Mouse (Mus musculus) heart, postnatal 14 days (tissue): Measurements from ENCODE around the gene 4930519P11Rik. TPM values are rescaled to one million over a fixed set of nuclear protein-coding genes. Genes with fewer than 3 reads are reported as not detected.

Source experiments
- DNase-seq, 2 experiments: peaks; one replicate each; pipeline ENCODE4 v3.0.0; 2021 to 2022
- intact Hi-C: fragments of 180-260 bp; cut with DNase I; formaldehyde crosslinking; loops from one replicate; pipeline ENCODE4 v1.15.1; 2025
- total RNA-seq, 2 experiments: library from RNA; stranded (reverse); gene quantifications; 2 replicates each; pipeline ENCODE4 v1.2.3; 2021

Gene 4930519P11Rik
- total RNA-seq, 2 experiments from 2014 or later, result not detected

DNA sequence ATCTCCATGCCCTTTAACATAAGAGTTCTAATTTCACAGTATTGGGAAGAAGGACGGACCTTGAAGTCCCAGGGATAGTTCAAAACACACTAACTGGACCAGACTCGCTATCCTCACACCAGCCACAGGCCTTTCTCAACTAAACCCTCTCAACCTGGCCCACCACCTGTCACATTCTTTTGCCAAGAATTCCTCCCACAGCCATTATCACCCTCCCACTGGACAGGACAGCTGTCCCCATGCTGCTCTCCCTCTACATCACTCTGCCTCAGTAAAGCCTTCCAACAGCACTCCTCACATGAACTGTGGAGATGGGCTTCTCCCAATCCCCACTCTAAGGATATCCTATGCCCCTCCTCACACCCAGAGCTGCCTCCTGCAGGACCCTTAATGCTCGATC is 47.7 kb downstream of the 4930519P11Rik start:
- intact Hi-C loops, result no loop called here
- DNase-seq, result no peak

DNA sequence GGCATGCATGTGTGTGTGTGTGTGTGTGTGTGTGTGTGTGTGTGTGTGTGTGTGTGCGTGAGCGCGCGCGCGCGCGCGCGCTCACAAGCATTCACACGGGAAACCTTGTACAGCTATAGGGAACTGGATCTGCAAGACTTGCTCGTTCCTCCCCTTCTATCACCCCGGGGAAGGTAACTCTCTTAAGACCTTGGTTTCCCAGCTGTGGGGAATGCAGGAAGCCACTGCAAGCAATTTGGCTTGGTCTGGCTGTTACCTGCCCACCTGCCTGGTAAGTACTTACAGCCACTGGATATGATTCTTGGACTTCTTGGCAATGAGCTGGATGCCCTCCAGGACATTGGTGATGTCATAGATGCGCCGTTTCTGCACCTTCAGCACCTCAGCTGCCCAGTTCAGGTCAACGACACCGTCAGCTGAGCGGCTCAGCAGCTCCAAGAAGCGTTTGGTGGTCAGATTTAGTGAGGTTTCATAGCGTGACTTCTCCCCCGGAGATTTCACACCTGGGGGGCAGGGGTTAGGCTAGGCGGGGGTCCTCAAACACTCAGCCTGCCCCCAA is 49.5 kb downstream of the 4930519P11Rik start:
- intact Hi-C loops, result no loop called here

More for the DNA sequence above, 49.5 kb downstream of the 4930519P11Rik start:
- DNase-seq, result no peak

Other genes starting within 250 kb of the 4930519P11Rik start
- 10 to 100 TPM; 19.0 to 19.2 TPM for gene Cdk5rap1, start 240.4 kb downstream of the 4930519P11Rik start, total RNA-seq
- 10 to 100 TPM; 91.4 to 98.7 TPM for gene Snta1, start 205.3 kb downstream of the 4930519P11Rik start, total RNA-seq
- gene Cbfa2t2, start 177.0 kb downstream of the 4930519P11Rik start, total RNA-seq, result 10 to 100 TPM; 21.4 to 21.7 TPM
- gene 1700003F12Rik, start 66.4 kb downstream of the 4930519P11Rik start, total RNA-seq, result under 1 TPM in 1 of 2 experiments, not detected in 1; 0.43 TPM
- not detected for gene Actl10, start 61.7 kb downstream of the 4930519P11Rik start, total RNA-seq
- 1 to 10 TPM in 1 of 2 experiments, under 1 TPM in 1; 0.90 to 1.2 TPM for gene Necab3, start 54.5 kb downstream of the 4930519P11Rik start, total RNA-seq
- 1 to 10 TPM; 2.2 to 4.3 TPM for gene E2f1, start 43.5 kb downstream of the 4930519P11Rik start, total RNA-seq
- 10 to 100 TPM; 23.8 to 28.5 TPM for gene Pxmp4, start 9.7 kb downstream of the 4930519P11Rik start, total RNA-seq
- 1 to 10 TPM; 2.3 to 2.6 TPM for gene Zfp341, start 140 bp downstream of the 4930519P11Rik start, total RNA-seq
- gene Chmp4b, start 38.3 kb upstream of the 4930519P11Rik start, total RNA-seq, result 100 to 1,000 TPM; 105 to 112 TPM
- not detected for gene Gm14214, start 156.6 kb upstream of the 4930519P11Rik start, total RNA-seq
- gene Raly, start 177.7 kb upstream of the 4930519P11Rik start, total RNA-seq, result 100 to 1,000 TPM; 119 to 131 TPM
- gene a, start 178.0 kb upstream of the 4930519P11Rik start, total RNA-seq, result not detected